Mouse (Mus musculus) embryonic facial prominence, embryonic 15.5 days (tissue): ENCODE measurements around the gene Vmn2r41. TPM values are rescaled to one million over a fixed set of nuclear protein-coding genes. Genes with fewer than 3 reads are reported as not detected.
"Not testable (repeated sequence)": the region's sequence is repeated elsewhere in the genome, so short reads cannot be mapped to it uniquely, and the experiment has no call there.

ENCODE experiments used
- ATAC-seq: fragments of 200-750 bp; cut with Nextera tagmentation; 2 replicates; pipeline ENCODE4 v1.8.0; 2017; ENCODE audit warnings: low read depth, moderate TSS enrichment; ENCODE audit not compliant: insufficient number of reproducible peaks, low FRiP score, low TSS enrichment
- H3K27ac ChIP-seq: fragments of 300-500 bp; sonication (generic); replicated peaks from 2 replicates; pipeline ENCODE4 v1.5.1; 2015; ENCODE audit warnings: mild to moderate bottlenecking, inconsistent platforms
- H3K27me3 ChIP-seq: fragments of 300-500 bp; sonication (generic); 2 replicates; pipeline ENCODE4 v1.6.1; 2015; ENCODE audit warnings: inconsistent platforms
- H3K36me3 ChIP-seq: fragments of 300-500 bp; sonication (generic); 2 replicates; pipeline ENCODE4 v1.6.1; 2015; ENCODE audit warnings: mild to moderate bottlenecking, inconsistent platforms
- H3K4me1 ChIP-seq: fragments of 300-500 bp; sonication (generic); 2 replicates; pipeline ENCODE4 v1.6.1; 2015; ENCODE audit warnings: inconsistent platforms
- H3K4me2 ChIP-seq: fragments of 300-500 bp; sonication (generic); replicated peaks from 2 replicates; pipeline ENCODE4 v1.6.1; 2015; ENCODE audit warnings: mild to moderate bottlenecking, inconsistent platforms
- H3K4me3 ChIP-seq: fragments of 300-500 bp; sonication (generic); replicated peaks from 2 replicates; pipeline ENCODE4 v1.5.1; 2015; ENCODE audit warnings: mild to moderate bottlenecking, inconsistent platforms
- H3K9ac ChIP-seq: fragments of 300-500 bp; sonication (generic); 2 replicates; pipeline ENCODE4 v1.6.1; 2015; ENCODE audit warnings: inconsistent platforms
- H3K9me3 ChIP-seq: fragments of 300-500 bp; sonication (generic); replicated peaks from 2 replicates; pipeline ENCODE4 v1.6.1; 2016; ENCODE audit warnings: inconsistent platforms
- WGBS: fragments of 180-500 bp; shearing (Covaris S2); methylation state at CpG from one replicate; pipeline ENCODE4 v1.1.7; 2015; 5-methylcytosine and 5-hydroxymethylcytosine counted together
- polyA plus RNA-seq: library from polyadenylated mRNA; unstranded; fragments of >200 nt; fragmentation: Nextera tagmentation; extraction: Ambion mirVana; gene quantifications from 2 replicates; pipeline ENCODE4 v1.2.1, GENCODE M21; 2015

Gene Vmn2r41
- polyA plus RNA-seq: not detected in 2 replicates

DNA sequence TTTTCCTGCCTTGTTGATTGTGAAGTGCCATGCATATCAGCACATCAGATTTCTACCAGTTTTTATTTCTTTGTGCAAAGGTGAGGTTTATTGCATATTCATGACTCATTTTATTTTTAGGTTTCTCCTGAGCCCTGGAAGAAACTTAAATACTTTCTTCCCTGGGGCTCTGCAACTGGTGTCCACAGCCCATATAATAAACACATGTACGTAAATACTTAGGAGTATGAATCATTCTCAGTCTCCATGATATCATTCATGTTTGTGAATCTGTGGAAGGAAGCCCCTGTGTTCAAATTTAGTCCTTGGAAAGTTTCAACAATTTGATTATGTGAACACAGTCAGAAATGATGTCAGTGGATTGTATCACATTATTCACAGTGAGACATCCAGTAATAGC is at the start of gene Vmn2r41:
Gene Vmn2r41, minus strand, starts transcription at position 101 of the 400 bp plus-strand sequence.
- H3K27me3 ChIP-seq, ATAC-seq, H3K4me3 ChIP-seq, H3K27ac ChIP-seq, H3K4me2 ChIP-seq, H3K4me1 ChIP-seq, H3K9ac ChIP-seq, H3K36me3 ChIP-seq, H3K9me3 ChIP-seq: not testable (repeated sequence)
- no CpG with 5 or more reads among the region's 1 CpGs for WGBS

DNA sequence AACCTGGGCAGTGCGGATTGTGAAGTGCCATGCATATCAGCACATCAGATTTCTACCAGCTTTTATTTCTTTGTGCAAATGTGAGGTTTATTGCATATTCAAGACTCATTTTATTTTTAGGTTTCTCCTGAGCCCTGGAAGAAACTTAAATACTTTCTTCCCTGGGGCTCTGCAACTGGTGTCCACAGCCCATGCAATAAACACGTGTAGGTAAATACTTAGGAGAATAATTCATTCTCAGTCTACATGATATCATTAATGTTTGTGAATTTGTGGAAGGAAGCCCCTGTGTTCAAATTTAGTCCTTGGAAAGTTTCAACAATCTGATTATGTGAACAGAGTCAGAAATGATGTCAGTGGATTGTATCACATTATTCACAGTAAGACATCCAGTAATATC is 38.8 kb upstream of the Vmn2r41 start, which contains the start of gene Vmn2r42:
Gene Vmn2r42, minus strand, starts transcription at position 101 of the 400 bp plus-strand sequence.
- H3K27ac ChIP-seq, H3K9me3 ChIP-seq, H3K36me3 ChIP-seq, ATAC-seq, H3K4me1 ChIP-seq, H3K9ac ChIP-seq, H3K27me3 ChIP-seq, H3K4me3 ChIP-seq, H3K4me2 ChIP-seq: not testable (repeated sequence)
- no CpG with 5 or more reads among the region's 2 CpGs for WGBS

DNA sequence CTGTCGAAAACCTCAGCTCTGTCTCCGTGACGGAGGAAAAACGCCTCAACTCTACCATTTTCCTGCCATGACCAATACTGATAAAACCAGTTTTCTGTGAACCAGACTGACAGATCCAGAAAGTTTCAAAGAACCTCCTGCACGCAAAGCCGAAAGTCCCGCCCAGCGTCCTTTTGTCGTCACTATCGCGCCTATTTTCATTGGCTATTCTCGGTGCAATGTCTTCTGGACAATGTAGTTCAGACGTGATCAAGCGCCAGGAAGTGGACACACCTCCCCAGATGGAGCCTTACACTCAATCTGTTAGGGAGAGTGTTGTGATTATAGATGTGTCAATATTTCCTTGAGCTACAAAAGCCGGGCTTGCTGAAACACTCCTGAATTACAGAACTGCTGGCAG is 68.6 kb downstream of the Vmn2r41 start:
- H3K4me1 ChIP-seq, H3K27me3 ChIP-seq, H3K9ac ChIP-seq, ATAC-seq, H3K4me2 ChIP-seq, H3K4me3 ChIP-seq, H3K27ac ChIP-seq, H3K9me3 ChIP-seq, H3K36me3 ChIP-seq: not testable (repeated sequence)
- 44% methylated on average over 11 of the region's 15 CpGs for WGBS

Other genes starting within 250 kb of the Vmn2r41 start
- not detected in 2 replicates for gene Vmn2r42, start 38.7 kb upstream of the Vmn2r41 start, polyA plus RNA-seq
- not detected in 2 replicates for gene Vmn2r43, start 98.9 kb upstream of the Vmn2r41 start, polyA plus RNA-seq
- not detected in 2 replicates for gene Vmn2r44, start 221.7 kb upstream of the Vmn2r41 start, polyA plus RNA-seq